Mouse (Mus musculus): Measurements from ENCODE around the gene Cyb561. TPM values are rescaled to one million over a fixed set of nuclear protein-coding genes. Genes with fewer than 3 reads are reported as not detected.

Cyb561 gene
- total and polyA plus RNA-seq, 3 experiments, result 32.8 to 43.9 TPM; not detected in 1

DNA sequence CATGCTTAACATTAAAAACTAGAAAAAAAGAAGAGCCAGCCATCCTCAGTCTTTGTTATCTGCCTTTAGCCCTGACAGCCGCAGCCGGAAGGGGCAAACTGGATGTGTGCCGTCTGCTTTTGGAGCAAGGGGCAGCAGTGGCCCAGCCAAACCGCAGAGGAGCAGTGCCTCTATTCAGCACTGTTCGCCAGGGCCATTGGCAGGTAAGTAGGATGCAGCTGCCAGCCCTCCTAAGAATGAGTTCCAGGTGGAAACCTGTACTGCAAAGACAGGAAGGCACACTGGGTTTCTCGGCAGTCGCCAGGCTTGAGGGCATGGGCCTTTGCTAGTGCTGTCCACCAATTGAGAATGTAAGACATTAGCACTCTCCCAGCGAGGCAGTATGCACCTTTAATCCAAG lies 44.2 kb downstream of the Cyb561 start:
- Histone ChIP-seq H3K79me2 (ENCODE audit: control insufficient read depth, insufficient read depth, low read length, poor library complexity) (no peaks in the 10 kb centered on the region), H3K27ac (ENCODE audit: control insufficient read depth, low read depth, low read length) (no peak overlapping the region), H3K36me3 (ENCODE audit: control insufficient read depth in 1 of 2, insufficient read depth in 2 of 2, low read length in 2 of 2) (no peaks in the 10 kb centered on the region), H3K27me3 (ENCODE audit: control insufficient read depth in 1 of 2, insufficient read depth in 2 of 2, low read length in 2 of 2) (peaks cover 19 to 26% of the 10 kb centered on the region in 2 experiments), H3K9ac (ENCODE audit: control insufficient read depth, low read depth, low read length, poor library complexity, severe bottlenecking) (no peak overlapping the region), H3K4me1 (ENCODE audit: control insufficient read depth in 1 of 2, insufficient read depth in 2 of 2, low read length in 2 of 2) (no peaks in the 10 kb centered on the region), H3K4me3 (ENCODE audit: control insufficient read depth in 1 of 2, insufficient read depth in 1 of 2, low read depth in 2 of 2, low read length in 2 of 2) (no peak overlapping the region), H3K9me3 (replicated peaks; ENCODE audit: insufficient read depth, low read length) (no peaks in the 10 kb centered on the region)
- no peak for DNase-seq (ENCODE audit: low read depth, low spot score)
- TF ChIP-seq HCFC1 (IDR thresholded peaks at IDR 0.05; ENCODE audit: low read depth, low read length) (no peak), POLR2AphosphoS2 (IDR thresholded peaks at IDR 0.05; ENCODE audit: low read length) (no peak), CHD2 (IDR thresholded peaks at IDR 0.05; ENCODE audit: low read length) (no peak), TCF12 (IDR thresholded peaks at IDR 0.05; ENCODE audit: low read depth, low read length) (no peak), KAT2A (conservative IDR thresholded peaks at IDR 0.05; ENCODE audit: low read depth, low read length) (no peak), MAFK (IDR thresholded peaks at IDR 0.05; ENCODE audit: borderline replicate concordance, low read depth, low read length) (no peak), MEF2A (IDR thresholded peaks at IDR 0.05; ENCODE audit: extremely low read depth, insufficient replicate concordance, low read depth, low read length, poor library complexity, severe bottlenecking) (no peak), SIN3A (IDR thresholded peaks at IDR 0.05; ENCODE audit: low read length) (no peak), NELFE (IDR thresholded peaks at IDR 0.05; ENCODE audit: low read depth, low read length) (no peak), ZMIZ1 (IDR thresholded peaks at IDR 0.05; ENCODE audit: low read depth, low read length) (no peak), GATA1 (IDR thresholded peaks at IDR 0.05; ENCODE audit: low read depth, low read length) (no peak), EP300 (IDR thresholded peaks at IDR 0.05; ENCODE audit: low read depth in 1 of 2, low read length in 2 of 2) (no peak)

- Histone ChIP-seq H3K4me3 (ENCODE audit: control insufficient read depth in 1 of 2, insufficient read depth in 1 of 2, low read depth in 2 of 2, low read length in 2 of 2) (no peak overlapping the region), H3K9ac (ENCODE audit: control insufficient read depth, low read depth, low read length, poor library complexity, severe bottlenecking) (no peak overlapping the region), H3K9me3 (replicated peaks; ENCODE audit: insufficient read depth, low read length) (no peaks in the 10 kb centered on the region), H3K79me2 (ENCODE audit: control insufficient read depth, insufficient read depth, low read length, poor library complexity) (no peaks in the 10 kb centered on the region), H3K27me3 (ENCODE audit: control insufficient read depth in 1 of 2, insufficient read depth in 2 of 2, low read length in 2 of 2) (peaks cover 21% of the 10 kb centered on the region in 2 experiments), H3K27ac (ENCODE audit: control insufficient read depth, low read depth, low read length) (no peak overlapping the region), H3K4me1 (ENCODE audit: control insufficient read depth in 1 of 2, insufficient read depth in 2 of 2, low read length in 2 of 2) (no peaks in the 10 kb centered on the region), H3K36me3 (ENCODE audit: control insufficient read depth in 1 of 2, insufficient read depth in 2 of 2, low read length in 2 of 2) (no peaks in the 10 kb centered on the region)
- TF ChIP-seq GABPA (IDR thresholded peaks at IDR 0.05; ENCODE audit: low read depth, low read length) (no peak), KAT2A (conservative IDR thresholded peaks at IDR 0.05; ENCODE audit: low read depth, low read length) (no peak), HCFC1 (IDR thresholded peaks at IDR 0.05; ENCODE audit: low read depth, low read length) (no peak), MAX (IDR thresholded peaks at IDR 0.05; ENCODE audit: low read length) (no peak), UBTF (IDR thresholded peaks at IDR 0.05; ENCODE audit: borderline replicate concordance, insufficient read depth, low read depth, low read length) (no peak), MXI1 (IDR thresholded peaks at IDR 0.05; ENCODE audit: low read depth, low read length) (no peak), EP300 (IDR thresholded peaks at IDR 0.05; ENCODE audit: low read depth in 1 of 2, low read length in 2 of 2) (no peak), POLR2A (IDR thresholded peaks at IDR 0.05; ENCODE audit: control insufficient read depth in 1 of 2, insufficient read depth in 1 of 2, low read depth in 1 of 2, low read length in 2 of 2, poor library complexity in 1 of 2) (no peak), MYC (IDR thresholded peaks at IDR 0.05; ENCODE audit: low read depth, low read length) (no peak)
- DNase-seq (ENCODE audit: low read depth, low spot score), result peak; percentile 31
Measured at GRCm38 (mm10) chr11:105907381-105907780, 45.8 kb downstream of the Cyb561 start.
